Mouse (Mus musculus) cerebellum, postnatal 10 days (tissue): ENCODE measurements around the gene Rph3al.

ENCODE experiments used
- DNase-seq, 2 experiments: peaks; one replicate each; pipeline ENCODE4 v3.0.0; 2021; ENCODE audit warnings: mixed read lengths in 2 of 2

Gene Rph3al

DNA sequence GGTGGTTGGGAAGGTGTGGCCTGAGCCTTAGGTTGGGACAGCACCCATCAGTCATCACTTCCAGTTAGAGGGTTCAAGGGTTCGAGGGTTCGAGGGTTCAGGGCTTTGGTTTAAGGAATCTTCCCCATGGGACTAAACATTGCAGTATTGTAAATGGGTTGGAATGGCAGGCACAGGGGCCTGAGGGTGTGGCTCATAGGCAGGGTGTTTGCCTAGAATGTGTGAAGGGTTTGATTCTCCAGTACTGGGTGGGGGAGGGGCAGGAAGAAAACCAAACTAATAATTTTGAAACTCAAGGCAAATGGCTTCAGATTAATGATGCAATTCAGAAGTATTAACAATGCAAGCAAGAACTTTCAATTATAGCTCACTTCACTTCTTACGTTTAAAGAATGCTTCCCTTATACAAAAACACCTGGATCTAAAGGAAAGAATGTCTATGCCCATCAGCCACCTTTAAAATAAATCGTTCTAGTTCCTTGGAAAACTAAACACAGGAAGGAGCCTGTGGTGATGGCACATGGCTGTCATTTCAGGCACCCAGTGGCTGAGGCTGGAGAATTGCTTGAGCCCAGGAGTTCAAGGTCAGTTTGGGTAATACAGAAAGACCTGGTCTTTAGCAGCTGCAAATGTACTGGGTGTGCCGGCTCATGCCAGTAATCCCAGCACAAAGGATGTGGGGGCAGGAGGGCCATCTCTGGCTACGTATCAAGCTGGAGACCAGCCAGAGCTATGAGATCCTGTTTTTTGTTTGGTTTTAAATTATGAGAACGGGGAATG, 136.3 kb downstream of the Rph3al start:
- no peak for DNase-seq

DNA sequence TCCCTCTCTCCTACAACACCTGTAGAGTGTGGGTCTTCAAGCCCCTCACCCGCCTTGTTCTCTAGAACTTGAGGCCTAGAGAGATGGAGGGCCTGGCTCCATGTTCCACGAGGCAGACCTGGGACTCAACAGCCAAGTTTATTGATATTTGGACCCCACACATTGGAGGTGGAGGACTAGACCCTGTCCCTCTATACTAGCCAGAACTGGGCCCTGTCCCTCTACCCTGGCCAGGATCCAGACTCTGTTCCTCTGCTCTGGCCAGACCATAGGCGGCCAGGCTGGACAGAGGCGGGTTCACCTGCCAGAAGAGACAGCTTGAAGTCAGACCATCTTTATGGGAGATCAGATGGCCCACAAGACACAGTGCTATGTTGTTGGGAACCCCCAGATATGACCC, 136.9 kb downstream of the Rph3al start:
- no peak for DNase-seq

DNA sequence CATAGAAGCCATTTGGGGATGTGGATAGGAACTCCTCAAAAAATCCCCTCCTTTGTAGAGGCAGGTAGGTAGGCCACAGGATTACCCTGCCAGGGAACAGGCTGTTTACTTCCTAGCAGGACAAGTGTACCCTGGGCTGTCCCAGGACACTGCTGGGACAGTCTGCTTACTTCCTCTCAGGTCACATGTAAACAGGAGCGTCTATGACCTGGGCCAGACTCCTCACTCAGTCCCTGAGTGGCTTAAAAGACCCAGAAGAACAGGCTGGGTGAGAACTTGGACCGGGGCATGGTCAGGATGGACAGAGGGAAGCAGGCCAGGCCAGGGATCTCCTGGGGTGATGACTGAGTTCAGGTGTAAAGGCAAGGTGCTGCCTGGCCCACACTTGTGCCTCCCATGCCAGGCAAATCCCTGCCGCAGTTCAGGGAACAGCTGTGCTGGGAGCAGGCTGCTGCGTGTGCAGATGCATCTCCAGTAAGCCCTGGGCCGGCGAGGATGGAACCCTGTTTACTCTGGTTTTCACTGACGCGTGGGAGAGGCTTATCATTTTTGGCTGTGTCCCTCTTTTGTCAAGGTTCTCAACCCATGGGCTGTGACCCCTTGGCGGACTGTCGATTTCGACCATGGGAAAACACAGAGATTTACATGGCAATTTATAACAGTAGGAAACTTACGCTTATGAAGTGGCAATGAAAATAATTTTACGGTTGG, 141.5 kb downstream of the Rph3al start:
- no peak for DNase-seq

DNA sequence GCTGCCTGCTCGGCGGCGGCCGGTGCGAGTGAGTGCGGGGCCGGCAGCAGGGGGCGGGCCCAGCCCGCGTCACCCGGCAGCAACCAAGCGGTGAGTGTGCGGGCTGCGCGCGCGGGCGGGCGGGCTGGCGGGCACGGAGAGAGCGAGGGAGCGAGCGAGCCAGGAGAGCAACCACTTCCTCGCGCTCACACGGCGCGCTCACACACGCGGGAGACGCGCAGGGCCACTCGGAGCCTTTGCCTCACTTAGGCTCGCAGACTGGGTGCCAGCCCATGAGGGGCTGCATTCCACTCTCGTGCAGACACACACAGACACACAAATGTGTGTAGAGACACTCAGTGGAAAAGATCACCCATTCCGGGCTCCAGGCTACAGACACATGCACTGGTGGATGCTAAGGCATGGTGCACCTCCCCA, 142.2 kb downstream of the Rph3al start, which contains the start of gene Doc2b:
Gene Doc2b, minus strand, starts transcription at position 21 of the 417 bp plus-strand sequence.
- peak; percentile 69 to 72 for DNase-seq

DNA sequence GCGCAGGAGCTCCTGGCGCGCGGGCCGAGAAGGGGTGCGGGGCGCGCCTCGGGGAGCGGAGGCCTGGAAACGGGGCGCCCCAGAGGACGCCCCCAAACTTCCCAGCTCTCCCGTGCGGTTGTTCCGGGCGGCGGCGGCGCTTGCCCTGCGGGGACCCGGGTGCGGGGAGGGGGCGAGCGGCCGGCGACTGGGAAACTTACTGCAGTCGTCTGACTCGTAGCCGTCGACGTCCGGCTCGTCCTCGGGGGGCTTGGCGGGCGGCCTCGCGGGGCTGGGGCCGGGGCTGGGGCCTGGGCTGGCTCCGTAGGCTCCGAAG, 142.9 kb downstream of the Rph3al start:
- DNase-seq: peak in 1 of 2 experiments; percentile 34

DNA sequence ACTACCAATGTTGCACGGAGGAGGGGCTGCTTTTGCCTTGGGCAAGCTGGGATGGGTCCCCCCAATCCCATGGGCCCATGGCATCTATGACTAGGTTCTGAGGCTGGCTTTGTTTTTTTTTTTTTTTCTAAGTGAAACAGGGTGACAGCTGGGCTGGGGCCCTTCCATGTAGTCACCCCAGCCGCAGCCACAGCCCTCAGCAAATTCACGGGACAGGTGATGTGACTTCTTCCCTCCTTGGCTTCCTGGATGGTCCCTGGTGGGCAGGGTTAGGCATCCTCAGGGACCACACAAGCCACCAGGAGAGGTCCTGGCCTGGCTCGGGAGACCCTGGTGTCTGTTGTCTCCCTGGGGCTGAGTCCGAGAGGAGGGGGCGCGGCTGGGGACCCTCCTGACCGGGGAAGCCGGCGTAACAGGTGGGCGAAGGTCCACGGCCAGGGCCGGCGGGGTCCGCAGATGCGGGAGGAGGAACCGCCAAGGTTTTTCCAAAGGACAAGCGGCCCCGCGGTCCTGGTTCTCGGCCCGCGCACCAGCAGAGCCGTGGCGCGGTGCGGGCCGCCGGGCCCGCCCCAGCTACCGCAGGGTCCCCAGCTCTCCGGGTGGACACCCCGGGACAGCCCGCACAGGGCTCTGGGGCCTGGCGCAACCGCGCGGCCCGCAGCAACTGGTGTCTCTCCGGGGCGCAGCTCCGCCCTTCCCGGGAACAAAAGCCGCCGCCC, 143.5 kb downstream of the Rph3al start:
- no peak for DNase-seq

DNA sequence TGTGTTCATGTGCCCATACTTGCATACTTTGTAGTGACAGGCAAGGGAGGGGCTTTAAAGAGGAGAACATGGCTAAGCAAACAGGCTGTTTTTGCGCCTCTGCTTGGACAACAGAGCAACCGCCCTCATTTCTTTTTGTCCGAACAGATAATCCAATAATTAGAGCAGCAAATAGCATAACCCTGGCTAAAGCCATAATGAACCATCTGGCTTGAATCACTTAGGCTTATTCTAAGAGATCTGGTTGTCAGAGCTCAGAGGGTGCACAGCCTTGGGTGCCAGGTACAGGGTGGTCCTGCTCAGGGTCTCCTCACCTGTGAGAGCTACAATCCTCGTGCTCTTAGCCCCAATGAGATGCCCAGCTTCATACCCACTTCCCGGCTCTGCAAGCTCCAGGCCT, 144.9 kb downstream of the Rph3al start:
- DNase-seq: no peak

DNA sequence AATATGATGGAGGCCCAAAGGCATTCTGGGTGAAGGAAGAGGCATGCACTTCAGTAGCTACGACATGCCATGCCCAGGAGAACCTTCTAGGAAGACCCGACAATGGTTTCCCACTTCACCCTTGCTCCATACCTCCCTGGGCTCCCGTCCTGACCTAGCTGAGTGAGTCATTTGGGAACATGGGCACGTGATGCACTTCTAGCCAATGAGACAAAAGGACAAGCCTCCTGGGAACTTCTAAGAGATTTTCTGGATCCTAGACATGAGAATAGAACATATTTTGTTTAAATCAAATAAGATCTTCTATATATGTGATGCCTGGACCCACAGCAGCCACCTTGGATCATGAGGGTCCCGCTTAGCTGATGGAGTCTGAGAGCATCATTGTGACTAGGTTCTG, 145.7 kb downstream of the Rph3al start:
- DNase-seq: no peak

DNA sequence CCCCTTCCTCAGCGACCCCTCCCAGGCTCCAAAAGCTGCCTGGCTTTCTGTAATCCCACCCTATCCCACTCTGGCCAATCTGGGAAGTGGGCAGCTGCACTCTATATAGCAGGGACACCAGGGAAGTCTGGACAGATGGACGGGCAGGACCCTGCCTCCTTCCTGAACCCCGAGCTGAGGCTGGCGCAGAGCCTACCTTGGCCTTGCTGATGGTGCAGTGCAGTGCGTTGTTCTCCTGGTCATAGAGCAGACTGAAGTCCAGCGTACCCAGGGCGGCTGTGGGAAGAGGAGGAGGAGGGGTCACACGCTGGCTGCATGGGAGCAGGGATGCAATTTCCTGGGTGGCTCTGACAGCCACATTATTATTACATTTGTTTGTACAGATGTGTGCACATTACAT, 152.3 kb downstream of the Rph3al start:
- DNase-seq: no peak

DNA sequence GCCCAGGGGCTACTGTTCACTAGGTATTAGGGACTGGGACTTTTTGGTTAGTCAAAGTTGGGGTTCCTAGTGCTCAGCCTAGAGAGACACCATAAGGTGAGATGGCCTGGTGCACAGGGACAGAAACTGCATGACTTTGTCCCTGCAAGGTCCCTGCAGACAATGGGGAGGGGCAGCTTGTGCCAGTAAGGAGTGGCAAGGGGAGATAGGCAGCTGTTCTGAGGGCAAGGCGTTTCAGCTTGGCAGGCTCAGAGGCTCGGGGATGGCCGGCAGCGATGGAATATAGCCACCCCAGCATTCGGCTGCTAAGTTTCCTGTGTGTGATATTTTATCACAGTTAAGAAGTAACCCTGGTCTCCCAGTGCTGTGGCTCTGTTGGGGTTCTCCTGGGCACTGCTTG, 154.4 kb downstream of the Rph3al start:
- no peak for DNase-seq

DNA sequence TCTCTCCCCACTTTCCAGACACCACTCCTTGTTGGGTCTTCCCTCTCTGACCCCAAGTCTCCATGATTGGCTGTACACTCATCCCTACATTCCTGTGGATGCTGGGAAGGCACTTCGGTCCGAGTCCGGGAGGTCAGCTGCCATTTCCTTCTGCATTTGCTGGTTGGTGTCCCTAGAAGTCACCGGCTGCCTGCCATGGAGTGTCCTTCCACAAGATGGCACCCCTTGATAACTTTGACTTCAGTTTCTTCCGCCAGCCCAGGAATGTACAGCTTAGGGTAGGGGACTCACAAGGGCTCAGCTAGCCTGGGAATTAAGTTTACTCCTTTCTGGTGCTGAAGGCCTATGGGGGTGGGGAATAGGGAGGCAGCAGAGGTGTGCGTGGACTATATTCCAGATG, 156.3 kb downstream of the Rph3al start:
- peak; percentile 88 to 91 for DNase-seq
